Mouse (Mus musculus) G1E-ER4 (cell line): ENCODE data around the gene Gm9913. TPM values are rescaled to one million over a fixed set of nuclear protein-coding genes. Genes with fewer than 3 reads are reported as not detected.
A peak's percentile ranks its signal among the peaks of the same experiment; 100 is the strongest.

Experiments
- GATA1 ChIP-seq: IDR thresholded peaks from one replicate; pipeline ENCODE4 v1.8.0; 2012; ENCODE audit warnings: low read length, inconsistent platforms
- polyA plus RNA-seq: library from polyadenylated mRNA; stranded (reverse); fragments of >175 nt; gene quantifications from 2 replicates; pipeline ENCODE4 v1.2.3, GENCODE M21; 2012

Gm9913 gene
- polyA plus RNA-seq, 1 experiment: not detected

DNA sequence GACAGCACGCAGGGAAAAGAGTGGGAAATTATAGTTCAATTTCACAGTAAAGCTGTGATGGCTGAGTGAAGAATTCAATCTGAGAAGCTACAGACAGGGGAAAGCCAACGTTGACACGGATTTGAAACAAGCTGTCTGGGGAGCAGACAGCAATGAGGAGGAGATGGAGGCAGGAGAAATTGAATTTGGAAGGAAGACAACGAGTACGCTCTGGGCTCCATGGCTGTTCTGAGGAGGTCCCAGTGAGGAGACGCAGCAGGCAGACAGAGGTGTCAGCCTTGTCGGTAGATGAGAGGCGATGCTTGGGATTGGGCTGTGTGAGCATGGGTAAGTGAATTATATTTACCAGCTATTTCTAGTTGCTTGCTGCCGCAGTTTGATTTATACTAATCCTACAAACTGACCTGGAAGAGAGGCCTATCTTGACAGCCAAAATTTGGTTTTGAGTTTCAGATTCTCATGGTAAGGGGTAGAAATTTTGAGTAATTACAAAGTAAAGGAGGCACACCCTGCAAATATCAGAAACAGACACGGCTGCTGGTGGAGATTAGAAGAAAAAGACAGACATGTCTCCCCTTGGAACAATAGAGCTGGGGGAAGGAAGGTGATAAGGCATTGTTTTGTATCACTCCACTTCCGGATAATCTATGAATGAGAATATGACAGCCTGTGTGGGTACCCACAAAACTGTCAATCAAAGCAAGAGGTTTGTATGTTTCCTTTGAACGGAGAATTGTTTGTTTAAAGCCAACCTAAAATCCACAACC, 10.6 kb downstream of the Gm9913 start:
- TF ChIP-seq GATA1: peak; percentile 80

DNA sequence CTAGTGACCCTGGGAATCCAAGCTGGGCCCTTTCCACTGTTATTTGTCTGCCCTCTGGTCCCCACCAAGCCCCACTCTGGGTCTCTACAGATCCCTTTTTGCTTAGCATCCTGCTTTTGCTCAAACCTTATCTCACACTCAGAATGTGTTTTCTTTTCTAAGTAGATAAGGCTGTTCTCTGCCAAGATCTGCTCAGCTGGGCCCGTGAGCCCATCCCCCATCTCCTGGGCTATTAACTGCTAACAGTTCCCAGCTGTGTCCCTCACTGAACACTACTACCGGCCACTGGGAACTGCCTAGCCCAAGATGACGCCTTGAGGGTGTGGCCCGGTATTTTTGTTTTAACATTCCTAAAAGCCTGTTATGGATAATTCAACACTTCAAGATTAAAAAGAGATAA, 11.7 kb downstream of the Gm9913 start:
- TF ChIP-seq GATA1: peak; percentile 70

GRCm38 (mm10) chr2:125525484-125525883, 20.6 kb downstream of the Gm9913 start:
- no peak for TF ChIP-seq GATA1

GRCm38 (mm10) chr2:125526566-125526965, 21.7 kb downstream of the Gm9913 start:
- TF ChIP-seq GATA1: no peak

- TF ChIP-seq GATA1: no peak
These were observed 25.8 kb downstream of the Gm9913 start for GRCm38 (mm10) chr2:125530665-125531064.

- TF ChIP-seq GATA1: no peak
These were observed 34.8 kb downstream of the Gm9913 start for GRCm38 (mm10) chr2:125539640-125540039.

DNA sequence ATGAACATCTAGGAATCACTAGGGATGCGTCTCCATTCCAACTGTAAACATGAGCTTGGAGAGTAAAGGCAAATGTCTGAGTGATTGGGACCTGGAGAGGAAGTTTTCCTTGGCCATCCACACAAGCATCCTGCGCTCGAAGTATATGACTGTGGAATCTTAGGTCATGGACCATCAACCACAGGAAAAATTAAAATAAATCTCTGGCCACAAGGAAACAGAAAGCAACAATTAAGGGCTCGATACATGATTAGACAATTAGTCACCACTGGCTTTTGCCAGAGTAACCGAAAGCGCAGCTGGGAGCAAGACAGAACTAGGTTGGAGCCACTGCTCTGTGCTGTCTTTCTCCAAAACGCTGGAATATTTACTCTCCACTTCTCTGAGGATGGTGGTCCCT, 35.7 kb downstream of the Gm9913 start:
- TF ChIP-seq GATA1: no peak

DNA sequence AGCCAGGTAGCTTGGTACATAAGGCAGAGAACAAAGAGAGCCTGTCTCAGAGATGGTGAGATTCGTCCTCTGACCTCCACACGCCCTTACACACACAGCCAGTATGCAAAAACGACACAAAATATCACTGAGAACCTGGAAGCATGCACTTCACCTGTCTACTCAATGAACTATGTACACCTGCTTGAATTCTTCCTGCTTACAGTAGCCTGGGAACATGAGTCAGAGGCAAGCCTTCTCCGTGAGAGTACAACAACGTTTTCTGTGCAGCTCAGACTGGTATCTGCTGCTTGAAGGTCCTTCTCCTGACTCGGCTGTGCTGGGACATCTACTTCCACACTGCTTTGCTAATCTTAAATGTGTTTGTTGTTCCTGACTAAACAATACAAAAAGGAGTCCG, 36.6 kb downstream of the Gm9913 start:
- TF ChIP-seq GATA1: no peak

GRCm38 (mm10) chr2:125543646-125544045, 38.8 kb downstream of the Gm9913 start:
- no peak for TF ChIP-seq GATA1

DNA sequence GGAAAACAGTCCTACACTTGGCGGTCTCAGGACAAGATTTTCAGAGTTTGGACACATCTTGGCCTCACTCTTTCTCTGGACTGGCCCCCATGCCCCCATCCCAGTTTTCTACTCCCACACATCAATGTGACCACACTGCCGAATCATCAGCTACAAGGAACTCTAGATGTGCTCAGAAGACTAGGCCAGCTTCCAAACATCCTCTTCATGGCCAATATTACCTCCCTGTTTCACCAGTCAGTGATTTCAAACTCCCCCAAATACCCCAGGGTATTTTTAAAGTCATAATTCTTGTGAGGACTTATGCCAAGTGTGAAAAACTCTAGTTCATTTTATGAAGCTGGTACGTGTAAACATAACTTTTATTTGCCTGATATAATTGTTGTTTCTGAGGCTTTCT, 40.1 kb downstream of the Gm9913 start:
- no peak for TF ChIP-seq GATA1

DNA sequence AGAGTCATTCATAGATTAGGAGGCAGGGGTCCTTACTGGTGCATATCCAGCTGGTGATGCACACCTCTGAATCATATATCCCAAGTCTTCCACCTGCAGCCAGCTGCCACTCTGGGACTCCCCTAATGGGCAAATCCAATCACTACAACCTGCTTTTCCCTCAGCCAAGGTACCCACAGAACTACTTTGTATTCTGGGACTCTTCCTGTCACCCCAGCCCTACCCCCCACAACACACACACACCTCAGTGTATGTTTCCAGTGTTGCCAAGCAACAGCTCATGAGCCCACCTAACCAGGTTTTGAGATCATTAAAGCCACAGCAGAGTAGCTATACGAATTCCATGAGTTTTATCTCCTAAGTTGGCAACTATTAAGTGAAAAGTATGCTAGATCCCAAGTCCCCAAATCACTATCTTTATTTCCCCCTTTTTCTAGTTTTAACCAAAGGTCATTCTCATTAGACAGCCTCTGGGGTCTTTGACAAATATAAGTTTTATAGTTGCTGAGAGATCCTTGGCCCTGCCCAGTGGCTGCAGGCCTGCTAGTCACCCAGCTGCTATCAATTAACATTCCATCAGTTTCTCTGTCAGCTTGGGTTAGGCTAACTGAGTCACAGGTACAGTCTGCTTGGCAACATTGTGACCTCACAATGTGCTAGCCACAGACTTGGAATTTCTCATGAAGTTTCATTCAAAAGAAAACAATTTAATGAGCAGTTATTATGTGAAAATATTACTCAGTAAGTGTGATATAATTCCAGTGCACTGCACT, 44.1 kb downstream of the Gm9913 start:
- no peak for TF ChIP-seq GATA1

DNA sequence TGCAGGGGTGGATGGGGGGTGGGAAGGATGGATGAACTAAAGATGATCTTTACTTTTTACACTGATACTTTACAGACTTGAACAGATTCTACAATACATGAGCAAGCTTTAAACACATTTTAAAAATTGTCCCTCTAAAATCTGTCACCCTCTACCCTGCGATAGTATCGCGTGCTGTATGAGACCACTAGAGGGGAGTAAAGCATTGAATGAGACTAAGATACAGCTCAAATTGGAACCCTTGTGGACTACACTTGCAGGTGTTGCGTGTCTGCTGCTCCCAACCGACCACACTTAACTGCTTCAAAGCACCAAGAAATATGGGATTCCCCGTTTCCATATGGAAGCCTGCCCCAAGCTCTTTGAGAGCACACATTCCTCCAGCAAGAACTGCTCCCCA, 50.9 kb downstream of the Gm9913 start:
- no peak for TF ChIP-seq GATA1

Other genes with a start within 250 kb of the Gm9913 start
- not detected in 2 replicates for gene Fbn1, start 2.9 kb downstream of the Gm9913 start, polyA plus RNA-seq
- 2.3 and 2.6 TPM in 2 replicates for gene Cep152, start 120.0 kb downstream of the Gm9913 start, polyA plus RNA-seq
- not detected in 2 replicates for gene Eid1, start 168.0 kb downstream of the Gm9913 start, polyA plus RNA-seq
- 0.02 and 0.08 TPM in 2 replicates for gene Shc4, start 219.1 kb downstream of the Gm9913 start, polyA plus RNA-seq